Mouse (Mus musculus): ENCODE results near the gene Rpl22.

- TF ChIP-seq GATA1 (IDR thresholded peaks at IDR 0.05; ENCODE audit: borderline replicate concordance, low read length) (no peak), FLI1 (IDR thresholded peaks at IDR 0.05; ENCODE audit: low read length) (no peak)
Observed at GRCm38 (mm10) chr4:152332952-152333351, 7.4 kb downstream of the Rpl22 start.
